Mouse (Mus musculus) left cerebral cortex, adult 2 months (tissue): Measurements from ENCODE around the gene Yif1b. TPM values are rescaled to one million over a fixed set of nuclear protein-coding genes. Genes with fewer than 3 reads are reported as not detected.

Experiments used
- DNase-seq, 2 experiments: peaks; one replicate each; pipeline ENCODE4 v3.0.0; 2021 to 2022; ENCODE audit warnings: low spot score in 2 of 2, mixed read lengths in 1 of 2; ENCODE audit errors: extremely low spot score in 1 of 2
- H3K27ac ChIP-seq: fragments of 200-600 bp; 2 replicates; pipeline ENCODE4 v1.8.1; 2022
- H3K4me3 ChIP-seq: fragments of 200-600 bp; 2 replicates; pipeline ENCODE4 v1.8.1; 2022
- CTCF ChIP-seq: fragments of 200-600 bp; IDR thresholded peaks from 2 replicates; pipeline ENCODE4 v1.8.1; 2022; ENCODE audit warnings: antibody characterized with exemption, mild to moderate bottlenecking, moderate library complexity
- intact Hi-C: fragments of 180-260 bp; cut with DNase I; formaldehyde crosslinking; loops from one replicate; pipeline ENCODE4 v1.15.1; 2025
- total RNA-seq, 2 experiments: library from RNA; stranded (reverse); gene quantifications; 2 replicates each; pipeline ENCODE4 v1.2.3; 2021

Yif1b gene
- total RNA-seq, 2 experiments from 2014 or later: 44.3 to 47.2 TPM

DNA sequence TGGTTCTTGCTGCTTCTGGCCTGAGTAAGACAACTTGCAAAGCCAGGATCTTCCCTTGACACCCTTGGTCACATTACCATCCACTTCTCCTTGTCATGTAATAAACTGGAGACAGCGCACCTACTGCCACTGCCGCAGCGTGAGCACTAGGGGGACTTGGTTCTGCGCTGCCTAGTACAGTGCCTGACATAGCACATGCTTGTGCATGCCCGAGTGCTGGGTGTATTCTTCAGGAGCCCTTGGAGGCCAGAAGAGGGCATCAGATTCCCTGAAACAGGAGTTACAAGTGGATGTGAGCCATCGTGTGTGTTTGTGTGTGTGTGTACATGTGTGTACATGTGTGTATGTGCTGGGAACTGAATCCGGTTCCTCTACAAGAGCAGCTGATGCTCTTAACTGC, 49.4 kb downstream of the Yif1b start:
- Histone ChIP-seq H3K27ac (no peak overlapping the region), H3K4me3 (no peak overlapping the region)
- intact Hi-C loops: loop anchor here (5.0 kb wide), 1 partner anchor 235 kb away; no protein-coding TSS in a partner anchor
- no peak for DNase-seq
- no peak; the same call in 1 of the 2 replicates for TF ChIP-seq CTCF

DNA sequence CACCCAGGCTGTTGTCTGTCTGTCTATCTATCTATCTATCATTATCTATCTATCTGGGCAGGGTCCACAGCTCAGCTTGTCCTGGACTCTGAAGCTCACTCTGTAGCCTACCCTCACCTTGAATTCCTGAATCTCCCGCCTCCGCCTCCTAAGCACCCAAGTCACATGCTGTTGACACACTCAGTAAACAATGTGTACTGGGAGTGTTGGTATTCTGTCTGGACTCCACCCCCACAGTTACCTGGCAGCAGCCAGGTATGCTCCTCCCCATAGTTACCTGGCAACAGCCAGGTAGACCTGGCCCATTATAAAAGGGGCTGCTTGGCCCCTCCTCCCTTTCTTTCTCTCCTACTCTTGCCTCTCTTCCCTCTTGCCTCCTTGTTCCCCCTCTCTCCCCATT, 50.0 kb downstream of the Yif1b start:
- TF ChIP-seq CTCF: no peak
- DNase-seq: no peak
- no peak overlapping the region for H3K27ac ChIP-seq
- intact Hi-C loops: loop anchor here (5.0 kb wide), 1 partner anchor 234 kb away; no protein-coding TSS in a partner anchor
- no peak overlapping the region for H3K4me3 ChIP-seq

DNA sequence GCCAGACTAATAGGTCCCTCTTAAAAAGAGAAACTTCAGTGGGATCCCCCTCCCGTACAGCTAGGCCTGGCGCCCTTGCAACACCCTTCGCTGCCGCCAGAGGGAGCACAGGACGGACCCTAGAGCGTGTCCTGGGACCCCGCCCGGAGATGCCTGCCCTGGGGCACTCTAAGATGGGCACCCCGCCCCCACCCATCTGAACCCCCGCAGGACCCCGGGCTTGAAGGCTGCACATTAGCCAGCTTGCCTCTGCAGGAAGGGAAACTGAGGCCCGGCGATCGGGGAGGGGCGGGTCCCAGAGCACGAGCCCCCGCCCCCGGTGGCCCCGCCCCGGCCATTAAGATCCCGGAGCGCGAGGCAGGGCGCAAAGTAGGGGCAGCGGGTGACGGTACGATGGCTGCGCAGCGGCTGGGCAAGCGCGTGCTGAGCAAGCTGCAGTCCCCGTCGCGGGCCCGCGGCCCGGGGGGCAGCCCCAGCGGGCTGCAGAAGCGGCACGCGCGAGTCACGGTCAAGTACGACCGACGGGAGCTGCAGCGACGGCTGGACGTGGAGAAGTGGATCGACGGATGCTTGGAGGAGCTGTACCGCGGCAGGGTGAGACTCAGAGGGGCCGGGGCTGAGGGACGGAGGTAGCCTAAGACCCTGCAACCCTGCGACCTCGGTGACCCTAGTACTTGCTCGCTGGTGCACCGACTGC, 51.0 kb downstream of the Yif1b start, which contains the start of gene Ppp1r14a:
Ppp1r14a (plus strand) TSS at position 367 of the 697 bp plus-strand sequence.
- TF ChIP-seq CTCF: peak; percentile 86
- Histone ChIP-seq H3K27ac (peak within 1 kb of the TSS; percentile 72; the same call in 1 of the 2 replicates), H3K4me3 (peak within 1 kb of the TSS; percentile 43)
- DNase-seq: peak; percentile 56 to 60
- intact Hi-C loops: loop anchor here (5.0 kb wide), 1 partner anchor 233 kb away; no protein-coding TSS in a partner anchor

DNA sequence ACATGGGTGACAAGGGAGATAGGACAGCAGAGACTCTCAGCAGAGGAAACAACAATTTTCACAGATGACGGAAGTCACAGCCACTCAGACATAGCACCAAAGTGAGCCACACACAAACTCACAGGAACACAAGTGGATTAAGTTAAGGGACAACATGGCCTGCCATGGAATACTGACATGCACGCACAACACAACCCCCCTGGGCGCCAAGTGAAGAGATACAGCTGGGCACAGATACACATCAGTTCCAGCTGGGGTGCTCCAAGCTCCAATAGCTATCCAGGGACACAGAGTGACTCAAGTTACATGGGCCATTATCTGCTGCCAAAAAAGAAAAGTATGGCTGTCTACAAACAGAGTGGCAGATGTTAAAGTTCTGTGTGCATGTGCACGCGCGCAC, 51.7 kb downstream of the Yif1b start:
- intact Hi-C loops: loop anchor here (5.0 kb wide), 1 partner anchor 232 kb away; no protein-coding TSS in a partner anchor
- peak overlapping the region; percentile 11; the same call in 1 of the 2 replicates for H3K27ac ChIP-seq

DNA sequence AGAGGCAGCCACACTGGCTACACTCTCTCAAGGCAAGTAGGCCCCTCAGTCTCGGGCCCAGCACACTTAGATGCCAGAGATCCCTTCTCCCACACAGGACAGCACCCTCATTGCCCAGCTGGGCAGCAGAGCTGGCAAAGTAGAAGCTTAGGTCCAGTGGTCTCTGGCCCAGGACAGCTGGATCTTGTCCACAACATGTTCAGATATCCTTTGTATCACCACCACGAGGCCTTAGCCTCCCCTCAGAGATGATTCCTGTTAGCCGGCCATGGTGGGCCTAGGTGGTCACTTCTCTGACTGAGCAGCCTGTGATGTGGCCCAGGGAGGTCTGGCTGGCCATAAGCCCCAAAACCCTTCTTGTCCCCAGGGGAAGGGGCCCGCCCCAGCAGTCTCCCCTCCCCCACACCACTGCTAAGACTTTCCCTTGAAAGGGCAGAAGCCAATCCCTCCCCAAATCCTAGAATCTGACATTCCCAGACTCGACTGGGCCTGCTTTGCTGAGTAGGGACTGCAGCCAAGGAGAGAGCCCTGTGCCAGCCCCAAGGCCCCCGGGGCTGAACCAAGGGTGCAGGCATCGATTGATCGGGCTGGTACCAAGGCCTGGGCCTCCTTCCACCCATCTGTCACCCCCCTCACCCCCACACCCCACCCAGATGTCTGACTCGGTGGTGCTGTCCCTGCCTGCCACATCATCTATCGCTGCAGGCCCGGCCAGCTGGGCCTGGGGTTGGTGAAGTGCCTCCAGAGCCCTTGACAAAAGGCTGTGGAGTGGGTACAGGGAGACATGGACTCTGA, 52.8 kb downstream of the Yif1b start:
- Histone ChIP-seq H3K4me3 (0 out of 2 replicates have a peak overlapping the region, but pooled peaks have one; percentile 5), H3K27ac (peak overlapping the region; percentile 73)
- intact Hi-C loops: no loop called here
- DNase-seq: no peak
- no peak for TF ChIP-seq CTCF

More for the DNA sequence above, 51.7 kb downstream of the Yif1b start:
- peak overlapping the region; percentile 43 for H3K4me3 ChIP-seq
- no peak for TF ChIP-seq CTCF
- no peak for DNase-seq

DNA sequence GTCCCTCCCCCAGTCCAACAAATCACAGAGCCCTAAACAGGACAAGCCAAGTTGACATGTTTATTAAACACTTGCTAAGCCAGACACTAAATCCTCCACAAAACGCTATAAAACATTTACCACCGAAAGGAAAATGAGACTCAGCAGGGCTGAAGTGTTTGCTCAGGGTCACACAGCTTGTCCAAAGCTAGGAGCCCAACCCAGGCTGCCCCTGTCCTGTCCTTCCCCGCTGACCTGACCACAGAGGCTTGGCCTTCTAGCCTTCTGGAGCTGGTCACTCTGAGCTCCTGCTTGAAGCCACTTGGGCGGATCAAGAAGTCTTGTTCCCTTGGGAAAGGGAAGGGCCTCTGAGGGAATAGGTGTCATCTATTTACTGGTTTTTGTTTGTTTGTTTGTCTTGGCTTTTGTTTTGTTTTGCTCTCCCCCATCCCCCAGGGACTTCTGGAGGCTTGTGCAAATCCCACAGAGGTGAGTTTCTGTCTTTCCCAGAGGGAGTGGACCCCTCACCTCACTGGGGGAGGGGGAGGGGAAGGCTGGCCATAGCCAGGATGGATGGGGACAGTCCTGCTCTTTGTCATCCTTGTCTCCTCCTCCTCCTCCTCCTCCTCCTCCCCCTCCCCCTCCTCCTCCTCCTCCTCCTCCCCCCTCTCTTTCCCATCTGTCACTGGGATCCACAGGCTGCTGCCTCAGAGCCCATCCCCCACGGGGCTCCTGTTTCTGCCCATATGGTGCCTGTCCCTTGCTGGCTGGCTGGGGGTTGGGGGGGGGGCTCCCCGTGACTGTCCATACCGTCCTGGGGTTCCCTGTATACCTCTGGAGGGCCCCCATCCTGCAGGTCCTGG, 53.7 kb downstream of the Yif1b start:
- H3K4me3 ChIP-seq: 0 out of 2 replicates have a peak overlapping the region, but pooled peaks have one; percentile 5
- no peak for TF ChIP-seq CTCF
- no peak for DNase-seq
- peak overlapping the region; percentile 73 for H3K27ac ChIP-seq
- intact Hi-C loops: no loop called here

DNA sequence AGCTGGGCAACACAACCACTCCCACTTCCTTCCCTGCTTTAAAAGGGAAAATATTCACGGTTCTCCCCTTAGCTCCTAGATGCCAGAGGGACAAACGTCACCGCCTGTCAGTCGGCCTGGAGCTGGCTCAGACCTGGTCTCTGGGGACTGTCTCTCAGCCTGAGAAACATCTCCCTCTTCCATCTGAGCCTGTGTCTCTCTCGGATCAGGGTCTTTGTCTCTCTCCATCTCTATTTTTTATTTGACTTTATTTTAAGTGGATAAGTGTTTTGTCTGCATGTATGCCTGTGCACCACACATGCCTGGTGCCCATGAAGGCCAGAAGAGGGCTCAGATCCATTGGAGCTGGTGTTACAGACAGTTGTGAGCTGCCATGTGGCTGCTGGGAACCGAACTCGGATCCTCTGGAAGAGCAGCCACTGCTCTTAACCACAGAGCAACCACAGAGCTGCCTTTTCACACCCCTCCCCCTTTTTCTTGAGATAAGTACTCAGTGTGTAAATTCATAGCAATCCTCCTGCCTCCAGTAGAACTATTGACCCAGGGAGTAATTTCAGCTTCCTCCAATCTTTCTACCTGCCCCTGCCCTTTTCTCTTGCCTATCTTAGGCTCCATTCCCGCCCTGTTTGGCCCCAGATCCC, 54.4 kb downstream of the Yif1b start:
- peak overlapping the region; percentile 22 for H3K27ac ChIP-seq
- TF ChIP-seq CTCF: no peak
- no peak overlapping the region for H3K4me3 ChIP-seq
- no peak for DNase-seq
- intact Hi-C loops: no loop called here

DNA sequence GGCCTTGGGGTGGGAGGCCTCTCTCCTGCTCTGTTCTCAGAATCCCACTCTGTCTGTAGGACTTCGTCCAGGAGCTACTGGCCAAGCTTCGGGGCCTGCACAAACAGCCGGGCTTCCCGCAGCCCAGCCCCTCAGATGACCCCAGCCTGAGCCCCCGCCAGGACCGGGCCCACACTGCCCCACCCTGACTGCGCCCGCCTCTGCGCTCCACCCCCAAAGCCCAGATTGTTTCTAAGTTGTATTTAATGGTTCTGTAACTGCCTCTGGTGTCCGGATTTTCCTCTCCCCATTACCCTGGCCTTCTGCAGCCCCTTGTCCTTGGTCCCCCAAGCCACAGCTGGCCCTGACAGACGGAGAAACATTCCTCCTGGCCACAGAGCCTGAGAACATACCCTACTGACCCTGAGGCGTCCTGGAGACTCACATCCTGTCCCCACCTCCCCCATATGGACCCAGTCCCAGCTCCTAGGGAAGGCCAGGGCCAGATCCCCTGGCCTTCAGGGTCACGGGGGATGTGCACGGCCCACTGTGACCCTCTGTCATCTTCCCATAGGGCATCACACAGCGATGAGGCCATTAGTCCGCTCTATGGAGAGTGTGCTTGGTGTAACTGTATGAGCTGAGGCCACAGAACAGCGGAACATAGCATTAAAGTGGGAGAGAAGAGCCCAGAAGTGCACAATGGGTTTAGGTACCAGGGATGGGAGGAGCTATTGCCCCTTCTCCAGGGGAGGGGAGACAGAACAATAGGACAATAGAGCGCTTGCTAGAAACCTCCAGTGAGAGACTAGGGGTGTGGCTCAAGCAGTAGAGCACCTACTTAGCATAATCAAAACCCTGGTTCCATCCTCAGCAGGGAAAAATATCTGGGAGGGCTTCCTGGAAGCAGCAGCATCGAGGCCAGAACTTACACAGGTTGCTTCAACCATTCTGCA, 55.3 kb downstream of the Yif1b start:
- no peak for TF ChIP-seq CTCF
- Histone ChIP-seq H3K27ac (peak overlapping the region; percentile 22), H3K4me3 (no peak overlapping the region)
- no peak for DNase-seq
- intact Hi-C loops: no loop called here

DNA sequence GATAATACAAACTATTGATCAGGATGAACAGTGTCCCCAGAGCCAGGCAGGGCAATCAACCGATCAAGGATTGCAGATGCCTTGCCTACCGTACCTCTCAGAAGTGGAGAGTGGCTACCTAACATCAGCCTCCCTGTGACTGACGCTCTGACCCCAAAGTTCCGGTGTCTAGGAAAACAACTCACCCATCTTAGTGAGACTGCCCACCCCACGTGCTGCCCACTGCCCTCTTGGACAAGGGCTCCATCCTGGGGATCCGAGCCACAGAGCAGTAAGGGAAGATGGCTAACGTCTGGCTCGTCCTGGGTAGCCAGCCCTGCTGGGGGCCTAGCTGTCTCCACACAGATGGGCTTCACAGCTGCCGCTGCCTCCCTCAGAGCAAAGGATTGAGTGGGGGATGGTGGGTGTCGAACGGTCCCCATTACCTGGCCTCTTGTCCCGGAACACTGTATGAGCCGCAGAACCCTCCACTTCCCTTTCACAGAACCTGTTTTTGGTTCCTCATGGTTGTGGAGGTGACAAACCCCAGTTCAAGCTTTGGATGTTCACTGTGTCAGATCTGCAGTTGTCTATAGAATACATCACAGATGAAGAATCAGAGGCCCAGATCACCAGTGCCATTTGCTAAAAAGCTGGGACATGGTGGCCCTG, 56.1 kb downstream of the Yif1b start:
- Histone ChIP-seq H3K4me3 (no peak overlapping the region), H3K27ac (peak overlapping the region; percentile 11; the same call in 1 of the 2 replicates)
- TF ChIP-seq CTCF: no peak
- no peak for DNase-seq
- intact Hi-C loops: no loop called here
